Mouse (Mus musculus) layer of hippocampus, adult 2 months (tissue): ENCODE measurements around the gene Mkrn2os. TPM values are rescaled to one million over a fixed set of nuclear protein-coding genes. Genes with fewer than 3 reads are reported as not detected.

Experiments
- DNase-seq, 2 experiments: peaks; one replicate each; pipeline ENCODE4 v3.0.0; 2022; ENCODE audit warnings: low spot score in 2 of 2
- H3K27ac ChIP-seq: fragments of 200-600 bp; 2 replicates; pipeline ENCODE4 v1.8.1; 2022
- H3K4me3 ChIP-seq: fragments of 200-600 bp; 2 replicates; pipeline ENCODE4 v1.8.1; 2022; ENCODE audit warnings: mild to moderate bottlenecking
- CTCF ChIP-seq: fragments of 200-600 bp; conservative IDR thresholded peaks from 2 replicates; pipeline ENCODE4 v1.8.1; 2022; ENCODE audit warnings: antibody characterized with exemption, mild to moderate bottlenecking, moderate library complexity
- total RNA-seq, 2 experiments: library from RNA; stranded (reverse); gene quantifications; 2 replicates each; pipeline ENCODE4 v1.2.3; 2021

Gene Mkrn2os
- total RNA-seq, 2 experiments from 2014 or later = not detected

DNA sequence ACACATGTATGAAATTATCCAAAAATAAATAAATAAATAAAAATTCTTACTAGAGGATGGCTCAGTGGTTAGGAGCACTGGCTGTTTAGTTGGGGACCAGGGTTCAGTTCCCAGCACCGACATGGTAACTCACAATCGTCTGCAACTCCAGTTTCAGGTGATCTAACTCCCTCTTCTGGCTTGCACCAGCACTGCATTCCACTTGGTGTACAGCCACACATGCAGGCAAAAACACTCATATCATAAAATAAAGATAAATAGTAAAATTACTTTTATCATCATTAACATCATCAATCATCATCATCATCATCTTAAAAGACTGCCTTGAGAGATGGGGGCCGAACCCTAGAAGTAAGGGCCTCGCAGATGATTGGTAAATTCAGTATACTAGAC is 8.9 kb upstream of the Mkrn2os start:
- H3K27ac ChIP-seq = peak overlapping the region; percentile 91; the same call in 1 of the 2 replicates
- H3K4me3 ChIP-seq = peak overlapping the region; percentile 90
- no peak for DNase-seq
- TF ChIP-seq CTCF = peak; percentile 43; the same call in 1 of the 2 replicates

DNA sequence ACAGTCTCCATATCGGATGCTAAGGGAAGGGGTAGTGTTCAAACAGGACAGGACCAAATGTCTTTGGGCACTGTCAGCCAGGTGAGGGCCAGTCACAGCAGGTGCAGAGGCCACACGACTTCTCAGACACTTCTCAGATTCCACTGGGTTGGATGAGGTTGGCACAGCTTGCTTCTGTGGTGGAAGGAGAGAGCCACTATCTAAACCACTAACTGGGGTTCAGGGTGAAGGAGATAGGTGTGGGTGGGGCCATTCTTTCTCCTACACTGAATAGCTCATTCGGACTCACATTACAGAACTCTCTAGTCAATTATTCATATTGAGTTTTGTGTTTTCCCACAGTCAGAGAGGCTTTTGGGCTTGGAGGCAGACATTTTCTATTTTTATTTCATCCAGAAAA is 3.3 kb upstream of the Mkrn2os start:
- Histone ChIP-seq H3K27ac (no peak overlapping the region), H3K4me3 (no peak overlapping the region)
- no peak for DNase-seq
- no peak for TF ChIP-seq CTCF

DNA sequence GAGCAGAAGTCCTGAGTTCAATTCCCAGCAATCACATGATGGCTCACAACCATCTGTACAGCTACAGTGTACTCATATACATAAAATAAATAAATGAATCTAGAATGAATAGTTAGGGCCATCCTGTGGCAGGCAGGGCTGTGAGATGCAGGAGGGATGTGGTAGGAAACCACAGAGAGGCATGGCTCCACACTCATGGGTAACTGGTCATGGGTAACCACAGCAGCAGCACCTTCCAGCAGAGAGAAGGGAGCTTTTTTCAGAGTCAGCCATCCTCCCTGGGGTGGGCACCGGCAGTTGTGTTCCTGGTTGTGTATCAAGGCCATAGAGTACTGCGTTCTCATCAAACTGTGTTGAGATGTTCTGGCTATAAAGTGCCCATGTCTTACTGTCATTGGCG is 2.1 kb upstream of the Mkrn2os start:
- Histone ChIP-seq H3K4me3 (no peak overlapping the region), H3K27ac (no peak overlapping the region)
- no peak for DNase-seq
- TF ChIP-seq CTCF = no peak

DNA sequence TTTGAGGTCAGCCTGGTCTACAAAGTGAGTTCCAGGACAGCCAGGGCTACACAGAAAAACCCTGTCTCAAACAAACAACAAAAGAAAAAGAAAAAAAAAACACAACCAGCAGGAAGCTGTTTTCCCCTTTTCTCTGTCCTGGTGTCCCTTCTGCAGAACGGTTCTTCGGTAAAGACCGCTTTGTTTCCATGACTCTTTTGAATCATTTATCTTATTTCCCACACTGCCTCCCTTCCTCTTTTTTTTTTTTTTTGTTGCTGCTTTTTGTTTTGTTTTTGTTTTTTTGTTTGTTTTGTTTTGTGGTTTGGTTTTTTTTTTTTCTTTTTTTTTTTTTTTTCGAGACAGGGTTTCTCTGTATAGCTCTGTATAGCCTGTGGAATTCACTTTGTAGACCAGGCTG is 876 bp upstream of the Mkrn2os start:
- H3K27ac ChIP-seq = no peak overlapping the region
- H3K4me3 ChIP-seq = no peak overlapping the region
- TF ChIP-seq CTCF = no peak
- no peak for DNase-seq

DNA sequence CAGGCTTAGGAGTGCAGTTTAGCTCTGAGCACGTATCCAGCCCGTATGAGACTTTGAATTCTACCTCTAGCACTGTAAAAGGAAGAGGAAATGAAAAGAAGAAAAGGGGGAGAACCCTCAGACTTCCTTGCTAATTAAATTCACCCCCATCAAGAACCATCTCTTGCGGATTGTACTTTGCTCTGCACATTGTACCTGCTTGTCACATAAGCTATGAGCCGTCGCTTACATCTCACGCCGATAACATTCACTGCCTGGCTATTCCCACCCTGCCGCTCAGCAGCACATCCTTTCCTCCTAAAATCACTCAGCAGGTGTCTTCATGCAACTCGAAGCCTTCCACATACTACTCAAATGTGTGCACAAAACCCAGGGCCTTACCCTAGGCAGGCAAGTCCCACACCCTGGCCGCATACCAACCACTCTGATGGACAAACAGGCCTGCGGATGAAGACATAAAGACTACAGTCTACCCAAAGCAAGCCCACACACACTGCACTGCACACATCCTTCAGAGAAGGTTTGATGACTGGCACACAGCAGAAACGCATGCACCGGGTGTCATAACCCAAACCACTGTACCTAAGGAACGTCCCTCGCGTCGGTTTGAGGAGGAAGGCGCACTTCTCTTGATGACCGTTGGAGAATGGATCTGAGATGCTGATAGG is 550 bp downstream of the Mkrn2os start:
- H3K4me3 ChIP-seq = no peak overlapping the region
- DNase-seq = no peak
- no peak for TF ChIP-seq CTCF
- no peak overlapping the region for H3K27ac ChIP-seq

DNA sequence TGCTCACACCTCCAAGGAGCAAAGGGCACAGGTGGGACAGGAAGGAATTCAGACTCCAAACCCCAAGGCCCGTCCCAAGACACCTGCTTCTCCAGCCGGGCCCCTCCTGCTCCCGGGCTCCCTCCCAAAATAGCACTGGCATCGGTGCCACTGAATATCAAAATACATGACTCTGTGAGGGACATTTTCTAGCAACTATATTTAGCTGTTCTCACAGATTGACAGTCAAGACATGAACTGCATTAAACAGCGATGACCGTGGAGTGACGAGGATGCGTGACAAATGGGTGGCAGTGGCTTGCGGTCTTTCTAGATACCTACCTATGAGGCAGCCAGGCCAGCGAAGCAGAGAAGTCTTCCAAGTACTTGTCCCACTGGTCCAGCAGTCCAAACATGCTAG is 6.1 kb downstream of the Mkrn2os start:
- DNase-seq = no peak
- Histone ChIP-seq H3K27ac (no peak overlapping the region), H3K4me3 (no peak overlapping the region)
- no peak for TF ChIP-seq CTCF

DNA sequence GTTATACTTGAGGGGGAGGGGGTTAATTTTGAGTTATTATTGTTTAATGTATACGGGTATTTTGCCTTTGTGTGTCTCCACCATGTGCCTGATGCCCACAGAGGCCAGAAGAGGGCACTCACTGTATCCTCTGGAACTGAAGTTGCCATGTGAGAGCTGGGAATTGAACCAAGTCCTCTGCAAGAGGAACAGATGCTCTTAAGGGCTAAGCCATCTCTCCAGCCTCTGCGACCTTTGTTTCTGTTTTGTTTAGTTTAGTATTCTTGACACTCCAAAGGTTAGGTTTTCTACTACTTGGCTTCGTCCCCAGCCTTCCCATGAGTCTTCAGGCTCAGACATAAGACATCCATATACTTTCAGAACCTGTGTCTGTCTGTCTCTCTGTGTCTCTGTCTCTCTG is 8.2 kb downstream of the Mkrn2os start:
- no peak overlapping the region for H3K27ac ChIP-seq
- DNase-seq = no peak
- H3K4me3 ChIP-seq = no peak overlapping the region
- TF ChIP-seq CTCF = peak; percentile 23

DNA sequence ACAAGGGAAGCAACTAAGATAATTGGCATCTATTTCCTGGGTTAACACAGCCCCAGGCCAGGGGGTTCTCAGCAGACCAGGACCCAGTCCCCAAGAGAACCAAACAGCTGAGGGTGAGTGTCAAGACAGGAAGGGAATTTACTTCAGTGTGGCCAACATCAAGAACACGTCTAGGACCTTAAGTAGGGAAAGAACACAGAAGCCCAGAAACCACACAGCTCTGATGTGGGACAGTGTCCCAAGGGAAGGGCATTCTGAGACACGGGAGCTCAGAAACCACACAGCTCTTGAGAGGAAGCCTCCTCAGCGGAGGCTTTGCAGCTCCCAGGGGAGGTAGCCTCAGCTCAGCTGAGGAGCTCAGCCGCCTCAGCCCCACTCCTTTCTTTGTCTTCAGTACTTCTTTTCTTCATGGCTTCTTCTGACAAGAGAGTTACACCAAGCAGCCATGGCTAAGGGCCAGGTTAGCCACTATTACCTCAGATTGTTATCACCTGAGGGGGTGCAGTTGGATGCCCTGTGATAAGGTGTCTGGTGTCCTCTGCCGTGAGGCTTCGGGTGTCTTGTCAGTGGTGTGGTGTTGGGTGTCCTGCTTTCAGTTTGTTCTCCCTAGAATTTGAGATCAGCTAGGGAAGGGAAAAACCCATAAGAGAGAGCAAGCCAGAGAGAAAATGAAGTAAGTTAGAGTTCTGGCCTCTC is 8.8 kb downstream of the Mkrn2os start:
- TF ChIP-seq CTCF = no peak
- Histone ChIP-seq H3K4me3 (no peak overlapping the region), H3K27ac (no peak overlapping the region)
- no peak for DNase-seq

DNA sequence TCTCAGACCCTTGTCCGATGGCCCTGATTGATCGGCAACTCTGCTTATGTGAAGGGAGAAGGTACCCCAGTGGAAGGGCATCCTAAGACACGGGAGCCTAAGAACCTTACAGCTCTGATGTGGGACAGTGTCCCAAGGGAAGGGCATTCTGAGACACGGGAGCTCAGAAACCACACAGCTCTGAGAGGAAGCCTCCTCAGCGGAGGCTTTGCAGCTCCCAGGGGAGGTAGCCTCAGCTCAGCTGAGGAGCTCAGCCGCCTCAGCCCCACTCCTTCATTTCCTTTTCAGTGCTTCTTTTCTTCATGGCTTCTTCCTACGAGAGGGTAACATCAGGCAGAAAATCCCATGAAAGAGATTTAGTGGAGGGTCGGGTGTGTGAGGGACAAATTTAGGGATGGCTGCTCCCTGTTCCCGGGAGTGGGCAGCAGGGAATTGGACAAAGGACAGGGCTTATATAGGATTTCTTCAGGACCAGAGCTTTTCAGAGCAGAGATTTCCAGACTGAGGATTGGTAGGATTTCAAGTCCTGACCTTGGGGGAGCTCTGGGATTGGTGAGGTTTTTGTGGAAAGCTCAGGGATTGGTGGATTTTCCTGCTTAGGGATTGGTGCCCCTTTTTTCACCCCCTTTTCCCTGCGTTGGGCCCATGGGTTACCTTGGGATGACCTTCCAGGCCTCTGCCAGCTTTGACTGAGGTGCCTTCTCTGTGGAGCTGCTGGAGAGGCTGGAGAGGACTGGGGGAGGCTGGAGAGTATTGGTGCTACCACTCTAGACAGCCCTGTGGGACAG is 9.9 kb downstream of the Mkrn2os start:
- no peak for TF ChIP-seq CTCF
- H3K27ac ChIP-seq = no peak overlapping the region
- H3K4me3 ChIP-seq = no peak overlapping the region
- no peak for DNase-seq

DNA sequence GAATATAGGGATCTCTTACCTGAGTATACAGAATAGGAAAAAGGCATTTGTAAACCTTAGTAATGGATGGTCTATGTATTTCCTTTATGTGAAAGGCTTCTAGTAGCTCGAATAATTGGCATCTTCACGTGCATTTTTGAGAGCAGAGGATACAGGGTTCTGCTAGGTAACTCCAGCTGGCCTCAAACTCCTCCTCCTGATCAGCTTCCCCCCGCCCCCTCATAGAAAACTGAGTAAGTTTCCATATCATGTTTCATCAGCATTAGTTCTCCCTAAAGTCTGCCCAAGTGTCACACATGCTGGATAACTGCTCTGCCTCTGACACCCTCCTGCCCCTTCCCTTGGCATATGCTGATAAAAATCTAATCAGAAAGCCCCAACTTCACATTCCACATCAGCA is 11.6 kb downstream of the Mkrn2os start:
- H3K27ac ChIP-seq = no peak overlapping the region
- H3K4me3 ChIP-seq = no peak overlapping the region
- no peak for DNase-seq
- no peak for TF ChIP-seq CTCF

DNA sequence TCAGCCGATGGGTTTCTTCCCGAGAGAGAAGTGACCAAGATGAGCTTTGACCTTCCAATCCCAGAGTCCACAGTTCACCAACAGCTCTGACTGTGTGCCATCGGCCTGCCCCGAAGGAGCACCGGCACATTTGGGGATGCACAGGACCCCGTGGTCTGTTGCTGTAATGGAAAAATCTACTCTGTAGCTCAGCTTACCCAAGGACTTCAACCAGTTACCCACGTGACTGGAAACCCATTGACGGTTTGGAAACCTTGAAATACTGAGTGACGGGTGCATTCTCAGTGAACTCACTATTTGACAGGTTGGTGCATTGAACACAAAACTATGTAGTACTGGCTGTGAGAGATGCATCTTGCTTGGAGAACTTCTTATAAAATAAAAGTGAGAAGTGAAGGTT is 14.4 kb downstream of the Mkrn2os start:
- Histone ChIP-seq H3K4me3 (no peak overlapping the region), H3K27ac (no peak overlapping the region)
- no peak for DNase-seq
- no peak for TF ChIP-seq CTCF

DNA sequence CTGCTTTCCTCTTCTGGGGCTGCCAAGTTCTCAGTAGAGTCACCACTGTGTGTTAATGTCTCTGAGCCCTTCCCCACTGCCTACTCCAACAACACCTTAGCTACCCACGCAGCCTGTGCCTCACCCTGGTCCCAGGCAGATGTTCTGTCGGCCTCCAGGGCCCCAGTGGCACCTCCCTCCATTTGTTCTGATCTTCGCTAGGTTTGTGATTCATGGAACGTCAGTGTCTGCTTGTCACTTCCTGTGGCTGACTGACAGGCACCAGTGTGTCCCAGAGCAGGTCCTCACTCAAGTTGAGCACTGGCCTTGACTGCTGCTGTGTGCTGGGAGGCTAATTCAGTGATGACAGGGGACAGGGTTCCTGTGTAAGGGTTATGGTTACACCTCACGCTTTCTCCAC is 15.0 kb downstream of the Mkrn2os start:
- Histone ChIP-seq H3K4me3 (no peak overlapping the region), H3K27ac (no peak overlapping the region)
- no peak for TF ChIP-seq CTCF
- no peak for DNase-seq

DNA sequence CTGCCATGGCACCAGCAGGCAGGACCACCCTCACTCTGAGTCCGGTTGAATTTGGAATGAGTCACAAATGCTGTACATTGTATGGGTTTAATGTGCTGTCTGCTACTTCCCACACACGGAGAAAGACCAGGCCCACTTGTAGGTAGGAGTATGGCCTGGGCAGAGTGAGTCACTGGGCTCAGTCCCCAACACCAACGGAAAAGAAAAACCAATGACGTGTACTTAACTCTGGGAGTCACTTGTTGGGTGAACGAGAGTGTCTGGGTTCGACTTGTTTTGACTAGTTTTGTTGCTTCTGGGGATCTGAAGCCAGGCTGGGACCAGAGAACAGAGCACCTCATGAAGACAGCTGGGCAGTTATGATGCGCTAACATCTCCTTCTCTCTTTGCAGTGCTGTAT is 18.2 kb downstream of the Mkrn2os start:
- Histone ChIP-seq H3K4me3 (no peak overlapping the region), H3K27ac (no peak overlapping the region)
- no peak for TF ChIP-seq CTCF
- no peak for DNase-seq
